Mouse (Mus musculus) left cerebral cortex, adult 2 months (tissue): ENCODE data around the gene Lrrk2. TPM values are rescaled to one million over a fixed set of nuclear protein-coding genes. Genes with fewer than 3 reads are reported as not detected.

Source experiments
- DNase-seq, 2 experiments: peaks; one replicate each; pipeline ENCODE4 v3.0.0; 2021 to 2022; ENCODE audit warnings: low spot score in 2 of 2, mixed read lengths in 1 of 2; ENCODE audit errors: extremely low spot score in 1 of 2
- H3K27ac ChIP-seq: fragments of 200-600 bp; 2 replicates; pipeline ENCODE4 v1.8.1; 2022
- H3K4me3 ChIP-seq: fragments of 200-600 bp; 2 replicates; pipeline ENCODE4 v1.8.1; 2022
- CTCF ChIP-seq: fragments of 200-600 bp; IDR thresholded peaks from 2 replicates; pipeline ENCODE4 v1.8.1; 2022; ENCODE audit warnings: antibody characterized with exemption, mild to moderate bottlenecking, moderate library complexity
- intact Hi-C: fragments of 180-260 bp; cut with DNase I; formaldehyde crosslinking; loops from one replicate; pipeline ENCODE4 v1.15.1; 2025
- total RNA-seq, 2 experiments: library from RNA; stranded (reverse); gene quantifications; 2 replicates each; pipeline ENCODE4 v1.2.3; 2021

The Lrrk2 gene
- total RNA-seq, 2 experiments from 2014 or later: 49.4 to 52.7 TPM

DNA sequence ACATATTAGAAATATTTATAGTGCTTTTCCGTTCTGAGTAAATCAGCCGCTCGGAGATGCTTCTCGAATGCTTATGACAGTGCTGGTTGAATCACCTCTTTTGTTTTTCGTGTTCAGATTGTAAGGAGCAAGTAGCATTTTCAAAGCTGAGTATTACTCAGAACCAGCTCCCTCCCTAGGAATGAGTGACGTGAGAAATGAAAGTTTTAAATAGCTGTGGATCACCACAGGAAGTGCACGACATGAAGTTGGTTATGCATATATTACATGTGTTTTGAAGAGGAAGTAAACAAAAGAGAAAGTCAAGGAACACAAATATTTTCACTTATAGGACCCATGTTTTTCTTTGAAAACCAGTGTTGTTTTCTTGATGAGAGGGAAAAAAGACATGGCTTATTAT is 21.5 kb upstream of the Lrrk2 start:
- DNase-seq: no peak
- TF ChIP-seq CTCF: no peak
- intact Hi-C loops: no loop called here
- no peak overlapping the region for H3K27ac ChIP-seq
- H3K4me3 ChIP-seq: no peak overlapping the region

DNA sequence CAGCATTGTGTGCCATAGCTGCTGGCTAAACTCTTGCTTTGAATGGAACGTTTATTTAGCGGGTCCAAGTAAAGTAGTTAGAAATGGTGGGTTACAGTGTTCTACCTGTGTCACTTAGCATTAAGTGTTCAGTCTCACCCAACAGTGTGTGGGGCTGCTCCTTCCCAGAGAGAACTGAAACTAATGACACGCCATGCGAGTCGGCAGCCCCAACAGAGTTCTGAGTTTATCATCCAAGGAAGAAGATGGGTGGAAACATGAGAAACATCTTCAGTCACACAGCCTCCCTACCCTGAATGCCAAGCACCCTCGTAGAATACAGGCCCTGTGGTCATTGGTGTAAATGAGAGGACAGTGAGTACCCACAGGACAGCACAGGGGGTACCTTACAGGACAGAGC is 14.7 kb upstream of the Lrrk2 start:
- no peak for DNase-seq
- intact Hi-C loops: no loop called here
- H3K27ac ChIP-seq: no peak overlapping the region
- no peak for TF ChIP-seq CTCF
- H3K4me3 ChIP-seq: no peak overlapping the region

DNA sequence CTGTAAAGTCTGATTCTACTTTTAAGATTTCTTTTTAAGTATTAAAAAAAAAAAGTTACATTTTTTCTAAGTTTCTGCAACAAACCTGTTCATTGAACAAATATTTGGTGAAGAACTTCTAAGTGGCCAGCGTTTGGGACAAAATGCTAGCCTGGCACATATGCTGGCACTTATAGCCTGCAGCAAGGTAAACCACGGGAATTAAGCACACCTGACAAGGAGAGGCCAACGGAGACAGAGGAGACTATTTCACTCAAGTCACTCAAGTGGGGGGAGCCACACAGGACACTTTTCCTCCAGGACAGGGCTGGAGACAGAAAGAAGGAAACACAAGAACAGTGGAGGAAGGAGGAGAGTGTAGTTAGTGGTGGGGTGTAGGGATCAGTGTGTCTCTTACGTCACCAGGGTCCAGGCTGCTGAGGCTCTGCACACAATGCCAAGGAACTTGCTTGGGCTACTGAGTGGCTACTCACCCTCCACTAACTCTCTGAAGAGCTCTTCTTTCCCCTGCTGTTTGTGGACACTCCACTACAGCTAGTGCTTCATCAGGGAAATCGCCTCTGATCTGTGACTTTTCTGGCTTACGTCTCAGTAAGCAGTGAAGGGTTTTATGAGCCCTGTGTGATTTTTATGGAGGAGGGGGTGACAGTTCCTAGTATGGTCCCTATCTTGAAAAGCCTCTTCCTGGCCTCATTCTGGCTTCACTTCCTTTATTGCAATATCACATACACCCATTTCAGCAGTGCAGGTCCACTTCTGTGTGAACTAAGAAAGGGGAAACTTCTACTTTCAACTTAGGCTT is 12.5 kb upstream of the Lrrk2 start:
- Histone ChIP-seq H3K4me3 (no peak overlapping the region), H3K27ac (no peak overlapping the region)
- intact Hi-C loops: no loop called here
- DNase-seq: no peak
- TF ChIP-seq CTCF: no peak

DNA sequence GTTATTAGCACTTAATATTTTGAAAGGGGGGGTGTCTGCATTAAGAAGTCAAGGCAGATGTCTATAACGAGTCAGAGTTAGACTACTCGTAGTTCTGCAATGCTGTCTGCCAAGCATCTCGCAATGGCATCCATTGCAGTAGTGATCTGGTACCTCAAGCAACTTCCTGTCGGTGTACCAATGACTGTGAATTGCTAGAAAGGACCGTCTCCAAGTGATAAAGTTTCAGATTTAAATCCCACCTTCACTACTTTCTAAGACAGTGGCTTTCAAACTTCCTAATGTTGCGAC is 12.0 kb upstream of the Lrrk2 start:
- no peak for DNase-seq
- no peak for TF ChIP-seq CTCF
- no peak overlapping the region for H3K4me3 ChIP-seq
- H3K27ac ChIP-seq: no peak overlapping the region
- intact Hi-C loops: no loop called here

DNA sequence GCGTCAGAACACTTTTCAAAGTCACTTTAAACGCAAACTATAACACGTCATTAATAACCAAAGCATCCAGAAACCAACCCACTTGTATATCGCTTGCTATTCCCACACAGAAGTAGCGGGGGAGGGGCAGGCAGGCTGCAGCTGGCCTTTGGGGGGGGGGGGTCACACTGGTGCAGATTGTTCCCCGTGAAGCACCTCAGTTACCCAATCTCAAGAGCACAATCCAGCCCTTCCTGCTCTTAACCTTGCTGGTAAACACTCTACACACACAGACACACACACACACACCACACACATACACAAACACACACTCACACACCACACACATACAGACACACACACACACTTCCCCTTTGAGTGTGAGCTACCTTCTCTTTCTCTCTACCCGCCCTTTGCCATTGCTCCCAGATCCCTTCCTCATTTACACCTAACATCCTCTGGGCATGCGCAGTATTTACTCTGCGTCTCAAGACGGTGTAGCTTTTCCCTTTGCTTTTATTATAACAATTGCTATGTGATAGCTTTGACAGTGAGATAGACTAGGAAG is 8.3 kb upstream of the Lrrk2 start:
- no peak for DNase-seq
- intact Hi-C loops: no loop called here

DNA sequence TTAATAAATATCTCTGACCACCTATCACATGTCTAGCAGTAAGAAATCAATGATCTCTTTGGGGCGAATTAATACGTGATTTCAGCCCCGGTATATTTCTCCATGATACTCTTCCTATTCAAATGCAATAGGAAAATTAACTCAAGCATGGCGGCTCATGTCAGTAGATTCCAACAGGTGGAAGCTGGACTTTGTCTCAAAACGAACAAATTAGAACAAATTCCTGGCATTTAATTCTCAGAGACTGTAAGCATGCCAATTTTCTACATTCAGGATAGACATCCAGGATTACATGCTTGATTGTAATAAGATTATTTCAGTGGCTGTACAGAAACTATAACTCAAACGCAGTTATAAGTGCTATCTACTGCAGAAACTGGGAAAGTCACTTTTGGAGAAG is 7.4 kb upstream of the Lrrk2 start:
- TF ChIP-seq CTCF: no peak
- H3K27ac ChIP-seq: no peak overlapping the region
- intact Hi-C loops: no loop called here

More for the DNA sequence above, 8.3 kb upstream of the Lrrk2 start:
- no peak for TF ChIP-seq CTCF
- Histone ChIP-seq H3K27ac (no peak overlapping the region), H3K4me3 (no peak overlapping the region)

DNA sequence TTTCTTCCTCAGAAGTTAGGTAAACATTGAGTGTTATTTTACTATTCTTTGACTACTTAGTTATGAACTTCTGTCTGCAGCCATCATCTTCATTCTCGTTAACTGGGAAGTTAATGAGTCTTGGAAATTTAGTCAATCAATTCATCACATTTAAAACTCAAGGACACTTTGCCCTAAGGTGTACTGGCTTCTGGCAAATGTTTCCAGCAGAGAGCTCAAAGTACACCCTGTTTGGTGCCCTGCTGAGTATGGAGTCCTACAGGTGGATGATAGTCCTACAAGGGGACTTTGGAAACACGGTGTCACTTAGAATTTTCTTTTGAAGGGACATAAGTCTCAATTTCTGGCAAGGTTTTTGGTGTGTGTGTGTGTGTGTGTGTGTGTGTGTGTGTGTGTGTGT is 1.8 kb upstream of the Lrrk2 start:
- intact Hi-C loops: no loop called here
- H3K4me3 ChIP-seq: no peak overlapping the region
- DNase-seq: no peak
- TF ChIP-seq CTCF: no peak
- H3K27ac ChIP-seq: no peak overlapping the region

More for the DNA sequence above, 7.4 kb upstream of the Lrrk2 start:
- no peak for DNase-seq
- H3K4me3 ChIP-seq: no peak overlapping the region

DNA sequence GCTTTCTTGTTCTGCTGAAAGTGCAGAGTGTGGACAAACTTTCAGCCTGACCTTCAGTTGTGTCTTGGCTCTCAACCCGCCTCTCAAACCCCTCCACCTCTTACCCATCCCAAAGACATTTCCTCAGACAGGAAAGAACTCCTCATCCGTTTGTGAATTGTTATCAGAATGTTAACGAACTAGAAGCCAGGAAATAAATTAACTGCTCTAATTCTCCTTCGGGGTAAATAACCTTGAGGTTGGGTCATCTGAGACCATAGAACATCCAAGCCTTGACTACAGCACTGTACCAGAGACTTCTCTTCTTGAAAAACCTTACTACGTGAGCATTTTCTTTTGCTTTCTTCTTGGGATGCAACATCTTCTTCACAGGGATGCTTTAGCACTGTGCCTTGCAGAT is 988 bp upstream of the Lrrk2 start:
- Histone ChIP-seq H3K27ac (no peak overlapping the region), H3K4me3 (no peak overlapping the region)
- TF ChIP-seq CTCF: no peak
- no peak for DNase-seq
- intact Hi-C loops: no loop called here

DNA sequence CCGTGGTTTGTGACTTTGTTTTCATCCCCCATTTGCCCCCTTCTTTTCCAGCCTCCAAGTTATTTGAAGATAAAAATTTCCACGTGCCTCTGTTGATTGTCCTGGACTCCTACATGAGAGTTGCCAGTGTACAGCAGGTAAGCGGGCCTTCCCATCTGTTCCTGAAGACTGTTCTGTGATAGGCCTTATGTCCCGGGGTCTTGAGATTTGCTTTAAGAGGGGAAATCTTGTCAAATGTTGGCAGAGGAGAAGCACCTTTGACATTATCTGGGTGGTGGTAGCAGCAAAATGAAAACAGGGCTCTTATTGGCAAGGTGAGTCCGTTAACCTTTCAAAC is 562 bp downstream of the Lrrk2 start:
- TF ChIP-seq CTCF: no peak
- peak overlapping the region; percentile 87 for H3K27ac ChIP-seq
- intact Hi-C loops: no loop called here
- DNase-seq: no peak
- H3K4me3 ChIP-seq: peak overlapping the region; percentile 66

DNA sequence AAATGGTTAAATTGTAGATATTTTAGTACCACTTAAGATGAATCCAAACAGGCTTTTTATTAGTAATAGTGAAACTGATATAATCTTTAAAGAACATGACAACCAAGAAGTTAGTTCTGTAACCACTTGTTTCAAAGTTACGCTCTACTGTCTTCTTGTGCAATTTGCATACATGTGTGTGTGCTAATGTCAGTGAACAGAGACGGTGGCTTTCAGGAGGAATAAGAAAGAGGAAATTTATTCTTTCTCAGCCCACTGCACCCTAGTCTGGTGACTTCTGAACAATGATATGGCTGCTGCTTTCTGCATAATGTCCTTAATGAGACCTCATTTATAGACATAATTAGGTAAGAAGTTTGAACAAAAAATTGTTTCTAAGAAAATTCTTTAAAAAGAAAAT is 7.1 kb downstream of the Lrrk2 start:
- no peak for TF ChIP-seq CTCF
- no peak for DNase-seq
- H3K4me3 ChIP-seq: no peak overlapping the region
- no peak overlapping the region for H3K27ac ChIP-seq
- intact Hi-C loops: no loop called here

DNA sequence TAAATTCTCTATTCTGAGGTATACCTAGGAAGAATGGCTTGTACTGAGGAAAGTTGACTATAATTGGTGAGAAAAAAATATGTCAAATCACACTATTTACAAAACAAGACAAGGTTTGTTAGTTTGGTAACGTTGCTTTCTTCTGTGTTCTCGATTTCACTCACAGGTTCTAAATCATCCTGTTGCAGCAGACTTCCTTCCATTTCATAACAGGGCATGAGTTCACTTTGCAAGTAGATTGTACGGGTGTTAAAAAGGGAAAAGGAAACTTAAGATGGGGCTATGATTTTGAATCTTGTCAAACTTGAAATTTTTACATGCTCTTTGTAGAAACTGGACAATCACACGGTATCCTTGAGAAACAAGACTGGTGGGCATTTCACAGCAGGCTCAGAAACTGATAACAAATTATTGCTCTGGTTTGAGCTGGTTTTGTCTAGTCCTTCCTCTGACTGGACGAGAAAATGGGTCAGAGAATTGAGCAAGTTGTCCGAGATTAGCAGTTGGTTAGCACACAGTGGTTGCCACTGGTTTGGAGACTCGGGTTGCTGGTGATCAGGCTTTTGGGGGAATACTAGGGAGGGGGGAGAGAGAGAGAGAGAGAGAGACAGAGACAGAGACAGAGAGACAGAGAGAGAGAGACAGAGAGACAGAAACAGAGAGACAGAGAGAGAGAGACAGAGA is 13.0 kb downstream of the Lrrk2 start:
- intact Hi-C loops: no loop called here
- no peak for DNase-seq
- Histone ChIP-seq H3K27ac (no peak overlapping the region), H3K4me3 (no peak overlapping the region)
- no peak for TF ChIP-seq CTCF

DNA sequence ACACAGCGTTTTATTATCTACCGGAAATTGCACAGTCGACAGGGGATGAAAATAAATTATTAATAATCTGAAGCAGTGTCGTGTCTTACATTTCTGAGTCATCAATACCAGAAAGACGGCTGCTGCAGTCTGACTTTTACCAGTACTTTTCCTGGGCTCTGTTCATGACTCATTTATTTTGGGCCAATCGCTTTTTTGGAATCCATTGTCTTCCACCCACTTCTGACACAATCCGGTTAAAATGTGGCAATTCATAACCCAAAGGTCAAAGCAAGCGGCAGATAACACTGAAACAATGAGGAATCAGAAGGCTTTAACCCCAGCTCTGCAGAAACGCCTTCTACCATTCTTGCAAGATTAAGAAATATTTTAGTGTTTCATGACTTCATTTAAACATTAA is 17.7 kb downstream of the Lrrk2 start:
- H3K27ac ChIP-seq: no peak overlapping the region
- intact Hi-C loops: no loop called here
- H3K4me3 ChIP-seq: no peak overlapping the region
- TF ChIP-seq CTCF: no peak
- no peak for DNase-seq

DNA sequence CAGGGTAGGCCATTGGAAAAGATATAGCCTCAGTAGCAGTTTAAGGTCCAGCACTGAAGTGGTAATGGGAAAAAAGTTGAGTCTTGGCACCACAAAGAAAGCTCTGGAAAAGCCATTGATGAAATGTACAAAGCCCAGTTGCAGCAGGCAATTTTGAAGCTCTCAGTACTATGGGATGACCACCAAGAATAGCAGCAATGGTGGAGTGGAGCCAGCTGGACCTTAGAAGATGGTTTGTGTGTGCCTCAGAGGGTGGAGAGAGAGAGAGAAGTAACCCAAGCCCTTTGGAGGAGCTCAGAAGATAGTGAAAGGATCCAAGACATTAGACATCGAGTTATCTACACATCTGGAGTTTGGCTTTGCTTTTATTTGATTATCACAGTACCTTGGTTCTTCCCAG is 20.1 kb downstream of the Lrrk2 start:
- Histone ChIP-seq H3K4me3 (no peak overlapping the region), H3K27ac (no peak overlapping the region)
- DNase-seq: no peak
- no peak for TF ChIP-seq CTCF
- intact Hi-C loops: no loop called here
